Mouse (Mus musculus) MEL (cell line): ENCODE measurements at regions not wholly inside any gene's neighbourhood (a gene's known extent, or its start where the extent isn't known, plus 50 kb on each side); places are given as distances from the start of the nearest gene placed in this dataset.

Experiments
- CHD1 ChIP-seq: IDR thresholded peaks from 2 replicates; pipeline ENCODE4 v1.6.1; 2012; ENCODE audit warnings: low read depth, mild to moderate bottlenecking, inconsistent platforms, low read length, improper control_type of control experiment
- CTCF ChIP-seq, 3 experiments: IDR thresholded peaks in 2 of 3; conservative IDR thresholded peaks in 1 of 3; 2 replicates each; pipeline ENCODE4 v1.5.1; 2011 to 2012; ENCODE audit warnings: low read length in 3 of 3, low read depth in 2 of 3, mild to moderate bottlenecking in 2 of 3, improper control_type of control experiment in 1 of 3, inconsistent platforms in 1 of 3, mixed read lengths in 1 of 3, moderate library complexity in 1 of 3; ENCODE audit not compliant: control insufficient read depth in 1 of 3, insufficient read depth in 1 of 3, poor library complexity in 1 of 3, severe bottlenecking in 1 of 3
- EP300 ChIP-seq, 2 experiments: IDR thresholded peaks; 2 replicates each; pipeline ENCODE4 v1.6.1; 2011; ENCODE audit warnings: improper control_type of control experiment in 2 of 2, low read length in 2 of 2, low read depth in 1 of 2, mild to moderate bottlenecking in 1 of 2
- ETS1 ChIP-seq: IDR thresholded peaks from 2 replicates; pipeline ENCODE4 v1.6.1; 2012; ENCODE audit warnings: low read depth, mild to moderate bottlenecking, inconsistent platforms, low read length, improper control_type of control experiment, moderate library complexity
- HCFC1 ChIP-seq: IDR thresholded peaks from 2 replicates; pipeline ENCODE4 v1.6.1; 2012; ENCODE audit warnings: low read depth, mild to moderate bottlenecking, inconsistent platforms, low read length, improper control_type of control experiment, moderate library complexity
- JUND ChIP-seq: IDR thresholded peaks from 2 replicates; pipeline ENCODE4 v1.6.1; 2011; ENCODE audit warnings: low read depth, mild to moderate bottlenecking, improper control_type of control experiment, low read length
- MYB ChIP-seq: IDR thresholded peaks from 2 replicates; pipeline ENCODE4 v1.6.1; 2011; ENCODE audit warnings: mild to moderate bottlenecking, low read depth, low read length, improper control_type of control experiment
- NELFE ChIP-seq: IDR thresholded peaks from 2 replicates; pipeline ENCODE4 v1.6.1; 2011; ENCODE audit warnings: low read depth, low read length, improper control_type of control experiment
- POLR2A ChIP-seq, 2 experiments: IDR thresholded peaks; 2 replicates each; pipeline ENCODE4 v1.6.1; 2011 to 2012; ENCODE audit warnings: low read length in 2 of 2, mild to moderate bottlenecking in 2 of 2, control low read depth in 1 of 2, improper control_type of control experiment in 1 of 2, low read depth in 1 of 2, moderate library complexity in 1 of 2; ENCODE audit not compliant: control insufficient read depth in 1 of 2, insufficient read depth in 1 of 2, poor library complexity in 1 of 2
- TBP ChIP-seq: IDR thresholded peaks from 2 replicates; pipeline ENCODE4 v1.8.0; 2011; ENCODE audit warnings: low read depth, low read length, improper control_type of control experiment
- TCF12 ChIP-seq: IDR thresholded peaks from 2 replicates; pipeline ENCODE4 v1.6.1; 2014; ENCODE audit warnings: low read depth, mild to moderate bottlenecking, inconsistent platforms, low read length, improper control_type of control experiment, moderate library complexity
- USF1 ChIP-seq: IDR thresholded peaks from 2 replicates; pipeline ENCODE4 v1.6.1; 2014; ENCODE audit warnings: low read depth, mild to moderate bottlenecking, inconsistent platforms, low read length, improper control_type of control experiment, moderate library complexity
- USF2 ChIP-seq, 2 experiments: IDR thresholded peaks; 2 replicates each; pipeline ENCODE4 v1.6.1; 2011 to 2012; ENCODE audit warnings: improper control_type of control experiment in 2 of 2, low read length in 2 of 2, borderline replicate concordance in 1 of 2, inconsistent platforms in 1 of 2, low read depth in 1 of 2, mild to moderate bottlenecking in 1 of 2; ENCODE audit not compliant: insufficient read depth in 1 of 2

DNA sequence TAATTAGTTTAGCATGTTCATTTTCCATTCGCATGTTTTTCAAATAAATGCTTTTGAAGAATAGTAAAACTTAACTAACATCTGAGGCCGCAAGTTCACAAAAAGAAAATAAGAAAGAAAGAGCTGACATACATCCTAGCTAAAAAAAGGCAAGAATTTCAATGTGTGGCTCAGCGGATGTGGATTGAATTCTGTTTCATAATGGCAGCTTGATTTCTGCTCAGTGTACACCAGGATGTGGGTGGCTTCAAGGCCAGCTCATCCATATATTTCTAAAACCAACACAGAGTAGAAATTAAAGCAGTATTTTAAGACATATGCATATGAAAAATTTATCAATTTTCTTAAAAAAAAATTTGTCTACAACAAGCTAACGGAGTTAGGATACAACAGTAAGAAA lies 629.3 kb upstream of the Fam241a start:
- TF ChIP-seq POLR2A (IDR thresholded peaks at IDR 0.05; ENCODE audit: control insufficient read depth in 1 of 2, insufficient read depth in 1 of 2, low read depth in 1 of 2, low read length in 2 of 2, poor library complexity in 1 of 2), result no peak
- no peak for TF ChIP-seq CTCF (IDR thresholded peaks at IDR 0.05 in 2 of 3, conservative IDR thresholded peaks at IDR 0.05 in 1 of 3; ENCODE audit: control insufficient read depth in 1 of 3, insufficient read depth in 1 of 3, low read depth in 2 of 3, low read length in 3 of 3, poor library complexity in 1 of 3, severe bottlenecking in 1 of 3)
- no peak for TF ChIP-seq EP300 (IDR thresholded peaks at IDR 0.05; ENCODE audit: low read depth in 1 of 2, low read length in 2 of 2)
- no peak for TF ChIP-seq JUND
- TF ChIP-seq HCFC1, result no peak
- no peak for TF ChIP-seq USF2 (IDR thresholded peaks at IDR 0.05; ENCODE audit: borderline replicate concordance in 1 of 2, insufficient read depth in 1 of 2, low read depth in 1 of 2, low read length in 2 of 2)
- no peak for TF ChIP-seq MYB
- no peak for TF ChIP-seq NELFE
- TF ChIP-seq TBP, result no peak
- no peak for TF ChIP-seq USF1
- TF ChIP-seq CHD1, result no peak
- no peak for TF ChIP-seq ETS1
- TF ChIP-seq TCF12, result no peak
